ENCODE assay signal across 21 mouse cellular contexts in the genomic region with DNA sequence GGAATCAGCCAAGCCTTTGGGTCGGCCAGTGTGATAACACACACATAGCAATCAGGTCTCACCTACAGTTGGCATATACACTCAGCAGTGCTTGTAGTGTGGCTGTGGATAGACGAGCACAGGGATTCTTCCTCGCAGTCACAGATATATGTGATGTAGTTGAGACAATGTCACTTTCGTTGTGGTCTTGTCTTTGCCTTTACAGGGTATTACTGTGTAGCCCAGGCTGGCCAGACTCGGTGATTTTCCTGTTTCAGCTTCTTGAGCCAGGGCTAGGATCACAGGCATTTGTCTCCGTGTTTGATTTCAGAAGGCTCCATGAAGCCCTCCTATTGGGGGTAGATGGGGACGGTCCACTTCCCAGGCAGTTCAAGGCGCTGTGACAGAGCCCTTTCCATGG. TPM values are rescaled to one million over a fixed set of nuclear protein-coding genes. Genes with fewer than 3 reads are reported as not detected.
DNase-seq lines count a peak whose midpoint lies in the region; ATAC-seq lines count a peak whose summit lies in the region.
"Had no signal": no experiment of that assay in that cellular context is flagged by ENCODE, and none has a peak within 500 bp of the region (broad histone marks: within the 10 kb centered on the region; RNA-seq: fewer than 3 reads in every experiment).

No protein-coding gene starts in this region.

- peaks cover 51% of the 10 kb centered on the region for H3K36me3 ChIP-seq in heart, embryonic 10.5 days
- H3K36me3 ChIP-seq in midbrain, embryonic 10.5 days, result peaks cover 82% of the 10 kb centered on the region
- H3K36me3 ChIP-seq in midbrain, embryonic 11.5 days (ENCODE audit: control insufficient read depth, insufficient read depth, low read length), result peaks cover 5% of the 10 kb centered on the region; the same call in 1 of the 2 replicates
- peaks cover 80% of the 10 kb centered on the region for H3K36me3 ChIP-seq in embryonic facial prominence, embryonic 10.5 days (replicated peaks)
- H3K36me3 ChIP-seq: lung, embryonic 15.5 days had no signal

- 88% methylated on average over 8 of the region's 8 CpGs for WGBS in heart, embryonic 10.5 days
- WGBS in midbrain, embryonic 10.5 days, result 94% methylated on average over 8 of the region's 8 CpGs
- WGBS in midbrain, embryonic 11.5 days, result 94% methylated on average over 8 of the region's 8 CpGs
- WGBS in embryonic facial prominence, embryonic 10.5 days, result 95% methylated on average over 8 of the region's 8 CpGs

- H3K4me2 ChIP-seq in midbrain, embryonic 11.5 days, result no peak overlapping the region
- H3K4me2 ChIP-seq: embryonic facial prominence, embryonic 12.5 days; intestine, embryonic 15.5 days; limb, embryonic 13.5 days; lung, embryonic 15.5 days; midbrain, embryonic 13.5 days had no signal

- H3K4me3 ChIP-seq in heart, embryonic 10.5 days, result no peak overlapping the region
- no peak overlapping the region for H3K4me3 ChIP-seq in midbrain, embryonic 10.5 days
- no peak overlapping the region for H3K4me3 ChIP-seq in midbrain, embryonic 11.5 days (ENCODE audit: low read depth, low read length)
- no peak overlapping the region for H3K4me3 ChIP-seq in embryonic facial prominence, embryonic 10.5 days
- H3K4me3 ChIP-seq: embryonic facial prominence, embryonic 12.5 days; intestine, embryonic 15.5 days; limb, embryonic 13.5 days; lung, embryonic 15.5 days; midbrain, embryonic 13.5 days had no signal

- H3K4me1 ChIP-seq in heart, embryonic 10.5 days, result peaks cover 20% of the 10 kb centered on the region; the same call in 1 of the 2 replicates
- peaks cover 14% of the 10 kb centered on the region for H3K4me1 ChIP-seq in midbrain, embryonic 10.5 days
- H3K4me1 ChIP-seq in midbrain, embryonic 11.5 days (ENCODE audit: control insufficient read depth, insufficient read depth, low read length), result peaks cover 3% of the 10 kb centered on the region; the same call in 1 of the 2 replicates
- peaks cover 11% of the 10 kb centered on the region for H3K4me1 ChIP-seq in embryonic facial prominence, embryonic 10.5 days
- H3K4me1 ChIP-seq: embryonic facial prominence, embryonic 12.5 days; intestine, embryonic 15.5 days had no signal

- H3K27ac ChIP-seq in heart, embryonic 10.5 days, result no peak overlapping the region
- no peak overlapping the region for H3K27ac ChIP-seq in midbrain, embryonic 10.5 days (replicated peaks)
- no peak overlapping the region for H3K27ac ChIP-seq in midbrain, embryonic 11.5 days (ENCODE audit: low read depth, low read length)
- H3K27ac ChIP-seq in embryonic facial prominence, embryonic 10.5 days (replicated peaks), result no peak overlapping the region
- H3K27ac ChIP-seq: embryonic facial prominence, embryonic 12.5 days; limb, embryonic 13.5 days; liver, embryonic 14.5 days; midbrain, embryonic 13.5 days had no signal

- H3K27me3 ChIP-seq in heart, embryonic 10.5 days (ENCODE audit: insufficient read depth, poor library complexity, severe bottlenecking), result no peaks in the 10 kb centered on the region
- no peaks in the 10 kb centered on the region for H3K27me3 ChIP-seq in midbrain, embryonic 10.5 days (ENCODE audit: low read depth, poor library complexity, severe bottlenecking)
- H3K27me3 ChIP-seq in midbrain, embryonic 11.5 days (ENCODE audit: control insufficient read depth, insufficient read depth, low read length), result no peaks in the 10 kb centered on the region
- peaks cover 9% of the 10 kb centered on the region; the same call in 1 of the 2 replicates for H3K27me3 ChIP-seq in embryonic facial prominence, embryonic 10.5 days (replicated peaks; ENCODE audit: low read depth, poor library complexity, severe bottlenecking)
- H3K27me3 ChIP-seq: embryonic facial prominence, embryonic 12.5 days; intestine, embryonic 15.5 days; limb, embryonic 13.5 days; lung, embryonic 15.5 days; midbrain, embryonic 13.5 days had no signal

- peak; percentile 54 for DNase-seq in heart, embryonic 10.5 days (ENCODE audit: low spot score)
- no peak for DNase-seq in heart, adult 18-20 months
- peak; percentile 3 for DNase-seq in midbrain, embryonic 10.5 days (ENCODE audit: low spot score)
- no peak for DNase-seq in midbrain, embryonic 11.5 days (ENCODE audit: low spot score, missing footprints)
- peak; percentile 1 for DNase-seq in embryonic facial prominence, embryonic 10.5 days (ENCODE audit: low spot score)
- DNase-seq in right cerebral cortex, adult 2 months (ENCODE audit: low spot score in 2 of 2), result no peak
- DNase-seq: adrenal gland, postnatal 25 days; B cell, adult 2 months; cerebellum, adult 8-10 months; cerebellum, postnatal 36 days; kidney, adult 2 months; kidney, postnatal 4 days; right cerebral cortex, postnatal 25 days had no signal

- ATAC-seq in midbrain, embryonic 11.5 days (ENCODE audit: low FRiP score), result no peak
- ATAC-seq: forebrain, embryonic 16.5 days; hindbrain, embryonic 16.5 days; intestine, embryonic 15.5 days; midbrain, embryonic 13.5 days had no signal

- no peak overlapping the region for H3K9ac ChIP-seq in midbrain, embryonic 11.5 days (ENCODE audit: low read length)
- H3K9ac ChIP-seq: embryonic facial prominence, embryonic 12.5 days; intestine, embryonic 15.5 days; limb, embryonic 13.5 days; liver, embryonic 14.5 days; lung, embryonic 15.5 days; midbrain, embryonic 13.5 days had no signal

- no peaks in the 10 kb centered on the region for H3K9me3 ChIP-seq in heart, embryonic 10.5 days
- H3K9me3 ChIP-seq in midbrain, embryonic 10.5 days (replicated peaks), result no peaks in the 10 kb centered on the region
- H3K9me3 ChIP-seq in midbrain, embryonic 11.5 days (ENCODE audit: control insufficient read depth, low read length), result no peaks in the 10 kb centered on the region
- H3K9me3 ChIP-seq in embryonic facial prominence, embryonic 10.5 days, result no peaks in the 10 kb centered on the region
- H3K9me3 ChIP-seq: embryonic facial prominence, embryonic 12.5 days; intestine, embryonic 15.5 days; limb, embryonic 13.5 days; lung, embryonic 15.5 days; midbrain, embryonic 13.5 days had no signal

RNA-seq across cellular contexts. Expression of gene Daglb, which starts 5.2 kb away (rescaled TPM):
- polyA plus RNA-seq in heart, embryonic 10.5 days (2016; fragmentation: Nextera tagmentation; extraction: Ambion mirVana), result 11.9 and 13.9 TPM in 2 replicates
- 1 to 10 TPM; 8.1 to 9.6 TPM for total RNA-seq in heart, adult 18-20 months (2021)
- 15.0 and 15.2 TPM in 2 replicates for polyA plus RNA-seq in midbrain, embryonic 10.5 days (2016; fragmentation: Nextera tagmentation; extraction: Ambion mirVana)
- polyA plus RNA-seq in midbrain, embryonic 11.5 days (2014; fragmentation: Nextera tagmentation; extraction: Ambion mirVana), result 9.5 and 10.1 TPM in 2 replicates
- 12.4 and 12.6 TPM in 2 replicates for polyA plus RNA-seq in embryonic facial prominence, embryonic 10.5 days (2016; fragmentation: Nextera tagmentation; extraction: Ambion mirVana)

RNA-seq across cellular contexts. Expression of gene Rac1, which starts 58.2 kb away (rescaled TPM):
- 369 and 431 TPM in 2 replicates for polyA plus RNA-seq in heart, embryonic 10.5 days (2016; fragmentation: Nextera tagmentation; extraction: Ambion mirVana)
- total RNA-seq in heart, adult 18-20 months (2021), result 100 to 1,000 TPM; 228 to 240 TPM
- polyA plus RNA-seq in midbrain, embryonic 10.5 days (2016; fragmentation: Nextera tagmentation; extraction: Ambion mirVana), result 378 and 386 TPM in 2 replicates
- polyA plus RNA-seq in midbrain, embryonic 11.5 days (2014; fragmentation: Nextera tagmentation; extraction: Ambion mirVana), result 480 and 494 TPM in 2 replicates
- polyA plus RNA-seq in embryonic facial prominence, embryonic 10.5 days (2016; fragmentation: Nextera tagmentation; extraction: Ambion mirVana), result 400 and 407 TPM in 2 replicates

Comparison
In these comparisons a context has a peak if more than half of its experiments do, and no peak if none do; other contexts are left out.
1. DNase-seq: peak in heart, embryonic 10.5 days (single experiment), midbrain, embryonic 10.5 days (single experiment) and embryonic facial prominence, embryonic 10.5 days (single experiment); none in heart, adult 18-20 months (0 of 2), midbrain, embryonic 11.5 days (single experiment) and right cerebral cortex, adult 2 months (0 of 2).